In genomic region chr15:79506460-79506859, GRCm38 (mm10) we compare ENCODE assay signal across 10 mouse cellular contexts. TPM values are rescaled to one million over a fixed set of nuclear protein-coding genes. Genes with fewer than 3 reads are reported as not detected.
DNase-seq lines count a peak whose midpoint lies in the region; ATAC-seq and TF ChIP-seq lines count a peak whose summit lies in the region.
"Had no signal": no experiment of that assay in that cellular context is flagged by ENCODE, and none has a peak within 500 bp of the region (broad histone marks: within the 10 kb centered on the region; RNA-seq: fewer than 3 reads in every experiment).

No protein-coding gene starts in this region.

- H3K4me3 ChIP-seq in forebrain, embryonic 12.5 days (replicated peaks) = no peak overlapping the region
- H3K4me3 ChIP-seq in forebrain, embryonic 16.5 days (replicated peaks; ENCODE audit: low read length) = no peak overlapping the region
- H3K4me3 ChIP-seq in limb, embryonic 12.5 days (replicated peaks) = peak overlapping the region; percentile 59; the same call in 1 of the 2 replicates
- no peak overlapping the region for H3K4me3 ChIP-seq in limb, embryonic 10.5 days
- H3K4me3 ChIP-seq in forebrain, postnatal 0 days (ENCODE audit: low read depth, low read length) = no peak overlapping the region; the same call in 1 of the 2 replicates
- H3K4me3 ChIP-seq in neural tube, embryonic 12.5 days = no peak overlapping the region

- H3K4me2 ChIP-seq in forebrain, embryonic 12.5 days = peak overlapping the region; percentile 100
- H3K4me2 ChIP-seq in forebrain, embryonic 16.5 days (ENCODE audit: low read length) = no peak overlapping the region
- peak overlapping the region; percentile 99 for H3K4me2 ChIP-seq in limb, embryonic 12.5 days
- H3K4me2 ChIP-seq in forebrain, postnatal 0 days (ENCODE audit: low read depth) = peak overlapping the region; percentile 99; the same call in 1 of the 2 replicates
- 0 out of 2 replicates have a peak overlapping the region, but pooled peaks have one; percentile 99 for H3K4me2 ChIP-seq in neural tube, embryonic 12.5 days (replicated peaks)

- TF ChIP-seq CTCF in forebrain, postnatal 0 days (IDR thresholded peaks at IDR 0.05; ENCODE audit: low read depth) = no peak

- DNase-seq in limb, embryonic 10.5 days (ENCODE audit: low spot score) = no peak
- DNase-seq in forebrain, postnatal 0 days = no peak
- DNase-seq in right cerebral cortex, postnatal 25 days = no peak
- DNase-seq in adrenal gland, postnatal 10 days = no peak

- H3K9ac ChIP-seq in forebrain, embryonic 12.5 days = no peak overlapping the region
- no peak overlapping the region for H3K9ac ChIP-seq in forebrain, embryonic 16.5 days (replicated peaks; ENCODE audit: low read depth, low read length)
- H3K9ac ChIP-seq in limb, embryonic 12.5 days (replicated peaks) = no peak overlapping the region
- 0 out of 2 replicates have a peak overlapping the region, but pooled peaks have one; percentile 49 for H3K9ac ChIP-seq in forebrain, postnatal 0 days
- no peak overlapping the region for H3K9ac ChIP-seq in neural tube, embryonic 12.5 days

- no peak overlapping the region for H3K27ac ChIP-seq in forebrain, embryonic 12.5 days
- H3K27ac ChIP-seq in forebrain, embryonic 16.5 days (ENCODE audit: low read length) = no peak overlapping the region
- no peak overlapping the region for H3K27ac ChIP-seq in limb, embryonic 12.5 days
- H3K27ac ChIP-seq in limb, embryonic 10.5 days = no peak overlapping the region
- no peak overlapping the region for H3K27ac ChIP-seq in forebrain, postnatal 0 days (ENCODE audit: low read depth, low read length)
- no peak overlapping the region for H3K27ac ChIP-seq in neural tube, embryonic 12.5 days

- 0 out of 2 replicates have a peak, but pooled peaks have one; percentile 4 for ATAC-seq in forebrain, embryonic 12.5 days (ENCODE audit: low FRiP score)
- ATAC-seq in forebrain, embryonic 16.5 days = no peak
- ATAC-seq in limb, embryonic 12.5 days (ENCODE audit: insufficient number of reproducible peaks, insufficient read depth, low FRiP score, low TSS enrichment, low read depth) = no peak
- no peak for ATAC-seq in forebrain, postnatal 0 days
- ATAC-seq in neural tube, embryonic 12.5 days (ENCODE audit: low FRiP score, low read depth) = no peak
- ATAC-seq: inflammation-experienced regulatory T-cells, adult 6 months had no signal

- H3K27me3 ChIP-seq in forebrain, embryonic 12.5 days = peaks cover 98% of the 10 kb centered on the region
- H3K27me3 ChIP-seq in forebrain, embryonic 16.5 days (replicated peaks; ENCODE audit: control insufficient read depth, insufficient read depth, low read length) = peaks cover 39% of the 10 kb centered on the region
- H3K27me3 ChIP-seq in limb, embryonic 12.5 days = peaks cover 100% of the 10 kb centered on the region
- peaks cover 100% of the 10 kb centered on the region for H3K27me3 ChIP-seq in limb, embryonic 10.5 days (ENCODE audit: low read depth, poor library complexity, severe bottlenecking)
- peaks cover 19% of the 10 kb centered on the region for H3K27me3 ChIP-seq in forebrain, postnatal 0 days (ENCODE audit: insufficient read depth, low read length)
- peaks cover 90% of the 10 kb centered on the region for H3K27me3 ChIP-seq in neural tube, embryonic 12.5 days (replicated peaks)

- 33% methylated on average over 7 of the region's 7 CpGs for WGBS in forebrain, embryonic 12.5 days
- 33% methylated on average over 7 of the region's 7 CpGs for WGBS in forebrain, embryonic 16.5 days
- whole genome bisulfite sequencing in limb, embryonic 12.5 days = 26% methylated on average over 7 of the region's 7 CpGs
- WGBS in limb, embryonic 10.5 days = 39% methylated on average over 7 of the region's 7 CpGs
- WGBS in forebrain, postnatal 0 days = 34% methylated on average over 7 of the region's 7 CpGs
- WGBS in neural tube, embryonic 12.5 days = 31% methylated on average over 7 of the region's 7 CpGs

- no peaks in the 10 kb centered on the region for H3K9me3 ChIP-seq in forebrain, embryonic 12.5 days
- no peaks in the 10 kb centered on the region for H3K9me3 ChIP-seq in forebrain, embryonic 16.5 days (ENCODE audit: control insufficient read depth, low read length)
- no peaks in the 10 kb centered on the region for H3K9me3 ChIP-seq in limb, embryonic 12.5 days
- no peaks in the 10 kb centered on the region for H3K9me3 ChIP-seq in limb, embryonic 10.5 days (replicated peaks)
- H3K9me3 ChIP-seq in forebrain, postnatal 0 days (ENCODE audit: low read length) = no peaks in the 10 kb centered on the region
- no peaks in the 10 kb centered on the region for H3K9me3 ChIP-seq in neural tube, embryonic 12.5 days

- peaks cover 36% of the 10 kb centered on the region for H3K4me1 ChIP-seq in forebrain, embryonic 12.5 days
- H3K4me1 ChIP-seq in forebrain, embryonic 16.5 days (replicated peaks; ENCODE audit: control insufficient read depth, insufficient read depth, low read length) = peaks cover 25% of the 10 kb centered on the region
- H3K4me1 ChIP-seq in limb, embryonic 12.5 days (replicated peaks) = peaks cover 19% of the 10 kb centered on the region
- peaks cover 33% of the 10 kb centered on the region for H3K4me1 ChIP-seq in limb, embryonic 10.5 days
- H3K4me1 ChIP-seq in forebrain, postnatal 0 days (ENCODE audit: insufficient read depth) = peaks cover 24% of the 10 kb centered on the region
- H3K4me1 ChIP-seq in neural tube, embryonic 12.5 days = peaks cover 25% of the 10 kb centered on the region

- no peaks in the 10 kb centered on the region for H3K36me3 ChIP-seq in forebrain, embryonic 12.5 days (replicated peaks)
- H3K36me3 ChIP-seq in forebrain, embryonic 16.5 days (ENCODE audit: control insufficient read depth, insufficient read depth) = no peaks in the 10 kb centered on the region
- H3K36me3 ChIP-seq in limb, embryonic 12.5 days = no peaks in the 10 kb centered on the region
- no peaks in the 10 kb centered on the region for H3K36me3 ChIP-seq in limb, embryonic 10.5 days
- no peaks in the 10 kb centered on the region for H3K36me3 ChIP-seq in forebrain, postnatal 0 days (ENCODE audit: insufficient read depth)
- H3K36me3 ChIP-seq in neural tube, embryonic 12.5 days = no peaks in the 10 kb centered on the region

RNA-seq across cellular contexts. Expression of gene Kcnj4, which starts 1.4 kb away (rescaled TPM):
- polyA plus RNA-seq in forebrain, embryonic 12.5 days (2016; fragmentation: Nextera tagmentation; extraction: Ambion mirVana) = not detected in 2 replicates
- polyA plus RNA-seq in forebrain, embryonic 16.5 days (2015; fragmentation: Nextera tagmentation; extraction: Ambion mirVana) = 0.11 and 0.43 TPM in 2 replicates
- not detected in 2 replicates for polyA plus RNA-seq in limb, embryonic 12.5 days (2016; fragmentation: Nextera tagmentation; extraction: Ambion mirVana)
- polyA plus RNA-seq in limb, embryonic 10.5 days (2016; fragmentation: Nextera tagmentation; extraction: Ambion mirVana) = not detected in 2 replicates
- total RNA-seq in forebrain, postnatal 0 days (2014; rRNA removed) = 17.3 and 17.8 TPM in 2 replicates
- polyA plus RNA-seq in forebrain, postnatal 0 days (2015; fragmentation: Nextera tagmentation; extraction: Ambion mirVana) = 0.99 and 1.1 TPM in 2 replicates
- not detected in 2 replicates for polyA plus RNA-seq in neural tube, embryonic 12.5 days (2016; fragmentation: Nextera tagmentation; extraction: Ambion mirVana)
- under 1 TPM in 1 of 2 experiments, not detected in 1; 0.24 TPM for total RNA-seq in adrenal gland, postnatal 10 days (2021)
- total RNA-seq: liver, adult 2 months had no signal
- polyA plus RNA-seq: inflammation-experienced regulatory T-cells, adult 6 months; liver, adult 2 months had no signal

RNA-seq across cellular contexts. Expression of gene Kdelr3, which starts 9.8 kb away (rescaled TPM):
- polyA plus RNA-seq in forebrain, embryonic 12.5 days (2016; fragmentation: Nextera tagmentation; extraction: Ambion mirVana) = 12.8 and 15.3 TPM in 2 replicates
- polyA plus RNA-seq in forebrain, embryonic 16.5 days (2015; fragmentation: Nextera tagmentation; extraction: Ambion mirVana) = 4.8 and 8.7 TPM in 2 replicates
- 35.9 and 42.8 TPM in 2 replicates for polyA plus RNA-seq in limb, embryonic 12.5 days (2016; fragmentation: Nextera tagmentation; extraction: Ambion mirVana)
- polyA plus RNA-seq in limb, embryonic 10.5 days (2016; fragmentation: Nextera tagmentation; extraction: Ambion mirVana) = 4.2 and 9.4 TPM in 2 replicates
- total RNA-seq in forebrain, postnatal 0 days (2014; rRNA removed) = 3.1 and 5.6 TPM in 2 replicates
- polyA plus RNA-seq in forebrain, postnatal 0 days (2015; fragmentation: Nextera tagmentation; extraction: Ambion mirVana) = 5.3 and 6.8 TPM in 2 replicates
- 19.6 and 20.2 TPM in 2 replicates for polyA plus RNA-seq in neural tube, embryonic 12.5 days (2016; fragmentation: Nextera tagmentation; extraction: Ambion mirVana)
- 10 to 100 TPM; 11.4 to 13.2 TPM for total RNA-seq in adrenal gland, postnatal 10 days (2021)

RNA-seq across cellular contexts. Expression of gene Ddx17, which starts 40.1 kb away (rescaled TPM):
- 76.2 and 77.5 TPM in 2 replicates for polyA plus RNA-seq in forebrain, embryonic 12.5 days (2016; fragmentation: Nextera tagmentation; extraction: Ambion mirVana)
- polyA plus RNA-seq in forebrain, embryonic 16.5 days (2015; fragmentation: Nextera tagmentation; extraction: Ambion mirVana) = 60.2 and 63.3 TPM in 2 replicates
- polyA plus RNA-seq in limb, embryonic 12.5 days (2016; fragmentation: Nextera tagmentation; extraction: Ambion mirVana) = 67.4 and 68.6 TPM in 2 replicates
- polyA plus RNA-seq in limb, embryonic 10.5 days (2016; fragmentation: Nextera tagmentation; extraction: Ambion mirVana) = 44.9 and 51.4 TPM in 2 replicates
- 373 and 392 TPM in 2 replicates for total RNA-seq in forebrain, postnatal 0 days (2014; rRNA removed)
- polyA plus RNA-seq in forebrain, postnatal 0 days (2015; fragmentation: Nextera tagmentation; extraction: Ambion mirVana) = 21.5 and 26.5 TPM in 2 replicates
- polyA plus RNA-seq in neural tube, embryonic 12.5 days (2016; fragmentation: Nextera tagmentation; extraction: Ambion mirVana) = 66.5 and 71.8 TPM in 2 replicates
- 100 to 1,000 TPM; 223 to 364 TPM for total RNA-seq in adrenal gland, postnatal 10 days (2021)

RNA-seq across cellular contexts. Expression of gene Csnk1e, which starts 51.1 kb away (rescaled TPM):
- 245 and 267 TPM in 2 replicates for polyA plus RNA-seq in forebrain, embryonic 12.5 days (2016; fragmentation: Nextera tagmentation; extraction: Ambion mirVana)
- polyA plus RNA-seq in forebrain, embryonic 16.5 days (2015; fragmentation: Nextera tagmentation; extraction: Ambion mirVana) = 234 and 240 TPM in 2 replicates
- 148 and 158 TPM in 2 replicates for polyA plus RNA-seq in limb, embryonic 12.5 days (2016; fragmentation: Nextera tagmentation; extraction: Ambion mirVana)
- 152 and 170 TPM in 2 replicates for polyA plus RNA-seq in limb, embryonic 10.5 days (2016; fragmentation: Nextera tagmentation; extraction: Ambion mirVana)
- total RNA-seq in forebrain, postnatal 0 days (2014; rRNA removed) = 398 and 490 TPM in 2 replicates
- polyA plus RNA-seq in forebrain, postnatal 0 days (2015; fragmentation: Nextera tagmentation; extraction: Ambion mirVana) = 160 and 248 TPM in 2 replicates
- polyA plus RNA-seq in neural tube, embryonic 12.5 days (2016; fragmentation: Nextera tagmentation; extraction: Ambion mirVana) = 303 and 308 TPM in 2 replicates
- 10 to 100 TPM; 65.7 to 77.7 TPM for total RNA-seq in adrenal gland, postnatal 10 days (2021)
